Mouse (Mus musculus) limb, embryonic 14.5 days (tissue): Measurements from ENCODE around the gene Usp3. TPM values are rescaled to one million over a fixed set of nuclear protein-coding genes. Genes with fewer than 3 reads are reported as not detected.

Source experiments
- ATAC-seq: fragments of 200-750 bp; cut with Nextera tagmentation; 2 replicates; pipeline ENCODE4 v1.8.0; 2017; ENCODE audit warnings: low read depth, moderate number of reproducible peaks, moderate TSS enrichment; ENCODE audit not compliant: low FRiP score
- DNase-seq: peaks from one replicate; pipeline ENCODE4 v3.0.0-alpha.2; 2015; ENCODE audit warnings: low spot score
- H3K27ac ChIP-seq: fragments of 300-500 bp; sonication (generic); replicated peaks from 2 replicates; pipeline ENCODE4 v1.5.1; 2014; ENCODE audit warnings: low read depth, mild to moderate bottlenecking, low read length, moderate library complexity, mixed read lengths
- H3K27me3 ChIP-seq: fragments of 300-500 bp; sonication (generic); 2 replicates; pipeline ENCODE4 v1.6.1; 2014; ENCODE audit warnings: low read length, mixed read lengths; ENCODE audit not compliant: control insufficient read depth, insufficient read depth
- H3K36me3 ChIP-seq: fragments of 300-500 bp; sonication (generic); 2 replicates; pipeline ENCODE4 v1.6.1; 2014; ENCODE audit warnings: mild to moderate bottlenecking, low read length, moderate library complexity, mixed read lengths; ENCODE audit not compliant: control insufficient read depth, insufficient read depth
- H3K4me1 ChIP-seq: fragments of 300-500 bp; sonication (generic); 2 replicates; pipeline ENCODE4 v1.6.1; 2014; ENCODE audit warnings: antibody characterized with exemption, low read length, mixed read lengths; ENCODE audit not compliant: control insufficient read depth, insufficient read depth
- H3K4me2 ChIP-seq: fragments of 300-500 bp; sonication (generic); replicated peaks from 2 replicates; pipeline ENCODE4 v1.6.1; 2014; ENCODE audit warnings: low read depth, mild to moderate bottlenecking, low read length, moderate library complexity; ENCODE audit not compliant: severe bottlenecking
- H3K4me3 ChIP-seq: fragments of 300-500 bp; sonication (generic); replicated peaks from 2 replicates; pipeline ENCODE4 v1.5.1; 2014; ENCODE audit warnings: low read length
- H3K9ac ChIP-seq: fragments of 300-500 bp; sonication (generic); 2 replicates; pipeline ENCODE4 v1.6.1; 2014; ENCODE audit warnings: mild to moderate bottlenecking, low read depth, low read length, moderate library complexity; ENCODE audit not compliant: severe bottlenecking
- H3K9me3 ChIP-seq: fragments of 300-500 bp; sonication (generic); 2 replicates; pipeline ENCODE4 v1.6.1; 2016; ENCODE audit warnings: low read length; ENCODE audit not compliant: control insufficient read depth
- POLR2A ChIP-seq: fragments of 200-500 bp; IDR thresholded peaks from 2 replicates; pipeline ENCODE4 v1.8.0; 2012; ENCODE audit warnings: inconsistent platforms, mild to moderate bottlenecking, moderate library complexity, borderline replicate concordance; ENCODE audit not compliant: insufficient read depth, insufficient read length; ENCODE audit errors: extremely low read depth
- WGBS: fragments of 180-500 bp; shearing (Covaris S2); extraction: QIAGEN DNeasy Blood & Tissue Kit; methylation state at CpG from one replicate; pipeline ENCODE4 v1.1.7; 2014; 5-methylcytosine and 5-hydroxymethylcytosine counted together
- polyA plus RNA-seq, 2 experiments: library from polyadenylated mRNA; depleted of rRNA in 1 of 2; stranded (reverse) in 1 of 2; unstranded in 1 of 2; fragments of >200 nt; fragmentation: Nextera tagmentation in 1 of 2; extraction: Ambion mirVana in 1 of 2; gene quantifications; 2 replicates each; pipeline versions ENCODE4 v1.2.1 to v1.2.3; 2012 to 2014

Usp3 gene
- polyA plus RNA-seq, 2 experiments: 45.8 to 66.7 TPM

- H3K4me2 ChIP-seq: no peak overlapping the region
- H3K9ac ChIP-seq: no peak overlapping the region
- H3K36me3 ChIP-seq: no peaks in the 10 kb centered on the region
- ATAC-seq (no peak), DNase-seq (no peak)
- no peaks in the 10 kb centered on the region for H3K27me3 ChIP-seq
- H3K27ac ChIP-seq: no peak overlapping the region
- no peak overlapping the region for H3K4me3 ChIP-seq
- WGBS: 68% methylated on average over 2 of the region's 2 CpGs
- no peaks in the 10 kb centered on the region for H3K9me3 ChIP-seq
- peaks cover 44% of the 10 kb centered on the region for H3K4me1 ChIP-seq
- no peak for TF ChIP-seq POLR2A
Measured at GRCm38 (mm10) chr9:66590051-66590450, 2.9 kb downstream of the Usp3 start.

GRCm38 (mm10) chr9:66587016-66587415 is 5.9 kb downstream of the Usp3 start:
- ATAC-seq (no peak), DNase-seq (no peak)
- Histone ChIP-seq H3K36me3 (no peaks in the 10 kb centered on the region), H3K27ac (no peak overlapping the region), H3K9ac (no peak overlapping the region), H3K4me1 (peaks cover 32% of the 10 kb centered on the region), H3K4me2 (no peak overlapping the region), H3K4me3 (no peak overlapping the region), H3K27me3 (no peaks in the 10 kb centered on the region), H3K9me3 (no peaks in the 10 kb centered on the region)
- 74% methylated on average over 1 of the region's 1 CpGs for WGBS
- TF ChIP-seq POLR2A: no peak

GRCm38 (mm10) chr9:66586533-66586932 is 6.4 kb downstream of the Usp3 start:
- no peak overlapping the region for H3K4me3 ChIP-seq
- no peaks in the 10 kb centered on the region for H3K36me3 ChIP-seq
- DNase-seq: no peak
- H3K27ac ChIP-seq: no peak overlapping the region
- peaks cover 32% of the 10 kb centered on the region for H3K4me1 ChIP-seq
- 47% methylated on average over 1 of the region's 1 CpGs for WGBS
- no peak overlapping the region for H3K9ac ChIP-seq
- H3K9me3 ChIP-seq: no peaks in the 10 kb centered on the region
- H3K27me3 ChIP-seq: no peaks in the 10 kb centered on the region
- no peak for ATAC-seq
- H3K4me2 ChIP-seq: no peak overlapping the region
- no peak for TF ChIP-seq POLR2A

GRCm38 (mm10) chr9:66585191-66585590 is 7.8 kb downstream of the Usp3 start:
- 37% methylated on average over 1 of the region's 1 CpGs for WGBS
- Histone ChIP-seq H3K9me3 (no peaks in the 10 kb centered on the region), H3K27ac (no peak overlapping the region), H3K4me2 (no peak overlapping the region), H3K4me1 (peaks cover 21% of the 10 kb centered on the region), H3K36me3 (no peaks in the 10 kb centered on the region), H3K4me3 (no peak overlapping the region), H3K9ac (no peak overlapping the region), H3K27me3 (no peaks in the 10 kb centered on the region)
- DNase-seq (no peak), ATAC-seq (no peak)
- no peak for TF ChIP-seq POLR2A

- Histone ChIP-seq H3K9ac (no peak overlapping the region), H3K36me3 (no peaks in the 10 kb centered on the region), H3K9me3 (no peaks in the 10 kb centered on the region), H3K4me1 (peaks cover 16% of the 10 kb centered on the region), H3K27ac (no peak overlapping the region), H3K4me3 (no peak overlapping the region), H3K27me3 (no peaks in the 10 kb centered on the region), H3K4me2 (no peak overlapping the region)
- TF ChIP-seq POLR2A: no peak
- DNase-seq (no peak), ATAC-seq (no peak)
Measured at GRCm38 (mm10) chr9:66584176-66584575, 8.8 kb downstream of the Usp3 start.

- Histone ChIP-seq H3K4me1 (peaks cover 11% of the 10 kb centered on the region; the same call in 1 of the 2 replicates), H3K9me3 (no peaks in the 10 kb centered on the region), H3K36me3 (no peaks in the 10 kb centered on the region), H3K27me3 (no peaks in the 10 kb centered on the region), H3K4me2 (no peak overlapping the region), H3K27ac (no peak overlapping the region), H3K4me3 (no peak overlapping the region), H3K9ac (no peak overlapping the region)
- no peak for DNase-seq
- WGBS: 81% methylated on average over 1 of the region's 1 CpGs
- TF ChIP-seq POLR2A: no peak
- ATAC-seq: no peak
Measured at GRCm38 (mm10) chr9:66583244-66583643, 9.7 kb downstream of the Usp3 start.
